Mouse (Mus musculus) ES-E14 (cell line): ENCODE results near the gene Crlf1. TPM values are rescaled to one million over a fixed set of nuclear protein-coding genes. Genes with fewer than 3 reads are reported as not detected.
A peak's percentile ranks its signal among the peaks of the same experiment; 100 is the strongest.

Experiments
- DNase-seq: peaks from one replicate; pipeline ENCODE4 v3.0.0-alpha.2; 2013; ENCODE audit warnings: low read depth, low spot score
- H3K27ac ChIP-seq: 2 replicates; pipeline ENCODE4 v1.5.1; 2012; ENCODE audit warnings: low read depth, mild to moderate bottlenecking, low read length, moderate library complexity, mixed read lengths; ENCODE audit not compliant: poor library complexity, insufficient read depth, severe bottlenecking
- H3K36me3 ChIP-seq: 2 replicates; pipeline ENCODE4 v1.6.1; 2012; ENCODE audit warnings: mild to moderate bottlenecking, low read length, moderate library complexity, mixed read lengths; ENCODE audit not compliant: control insufficient read depth, poor library complexity, insufficient read depth, severe bottlenecking
- H3K4me1 ChIP-seq, 2 experiments: fragments of 150-350 bp in 1 of 2; sonication (generic) in 1 of 2; 2 replicates each; pipeline ENCODE4 v1.6.1; 2012; ENCODE audit warnings: low read length in 2 of 2, mild to moderate bottlenecking in 1 of 2, mixed read lengths in 1 of 2; ENCODE audit not compliant: control insufficient read depth in 2 of 2, insufficient read depth in 2 of 2, poor library complexity in 1 of 2
- H3K4me3 ChIP-seq, 2 experiments: fragments of 150-350 bp in 1 of 2; sonication (generic) in 1 of 2; 2 replicates each; pipeline ENCODE4 v1.5.1; 2012; ENCODE audit warnings: low read length in 2 of 2, low read depth in 1 of 2, mild to moderate bottlenecking in 1 of 2, mixed read lengths in 1 of 2; ENCODE audit not compliant: insufficient read depth in 1 of 2, poor library complexity in 1 of 2, severe bottlenecking in 1 of 2
- H3K9ac ChIP-seq: 2 replicates; pipeline ENCODE4 v1.6.1; 2012; ENCODE audit warnings: low read depth, mild to moderate bottlenecking, low read length, mixed read lengths; ENCODE audit not compliant: poor library complexity, insufficient read depth, severe bottlenecking
- H3K9me3 ChIP-seq: fragments of 150-350 bp; sonication (generic); 2 replicates; pipeline ENCODE4 v1.6.1; 2012; ENCODE audit warnings: low read depth, mild to moderate bottlenecking, low read length; ENCODE audit not compliant: control insufficient read depth, insufficient read depth
- CHD2 ChIP-seq: IDR thresholded peaks from 2 replicates; pipeline ENCODE4 v1.6.1; 2014; ENCODE audit warnings: mild to moderate bottlenecking, low read depth, low read length, inconsistent platforms
- HCFC1 ChIP-seq: IDR thresholded peaks from 2 replicates; pipeline ENCODE4 v1.6.1; 2012; ENCODE audit warnings: low read length, inconsistent platforms, borderline replicate concordance; ENCODE audit not compliant: insufficient read depth
- MAFK ChIP-seq: IDR thresholded peaks from 2 replicates; pipeline ENCODE4 v1.6.1; 2014; ENCODE audit warnings: mild to moderate bottlenecking, low read depth, low read length, inconsistent platforms; ENCODE audit not compliant: insufficient read depth
- ZC3H11A ChIP-seq: IDR thresholded peaks from 2 replicates; pipeline ENCODE4 v1.6.1; 2012; ENCODE audit warnings: low read depth, mild to moderate bottlenecking, inconsistent platforms, low read length, borderline replicate concordance
- ZNF384 ChIP-seq: IDR thresholded peaks from 2 replicates; pipeline ENCODE4 v1.6.1; 2012; ENCODE audit warnings: low read depth, low read length, inconsistent platforms
- in situ Hi-C, 2 experiments: fragments of 600-800 bp; cut with MboI; formaldehyde crosslinking; loops; one replicate each; pipeline ENCODE4 v1.15.1; 2025; ENCODE audit warnings: low sequenced_read_pairs in 2 of 2, inconsistent platforms in 1 of 2; ENCODE audit not compliant: unreplicated experiment in 2 of 2
- total RNA-seq: library from RNA; depleted of rRNA; stranded (reverse); fragments of 300-350 nt; gene quantifications from 2 replicates; pipeline ENCODE4 v1.2.3, GENCODE M21; 2012

Crlf1 gene
- total RNA-seq, 1 experiment = 29.3 TPM

- TF ChIP-seq ZNF384 (no peak), MAFK (no peak), ZC3H11A (no peak), CHD2 (no peak), HCFC1 (no peak)
- no peaks in the 10 kb centered on the region for H3K9me3 ChIP-seq
- DNase-seq = no peak
- H3K9ac ChIP-seq = no peak overlapping the region
- H3K4me1 ChIP-seq = peaks cover 3 to 25% of the 10 kb centered on the region in 2 experiments; a peak in 2 of 4 replicates
- H3K4me3 ChIP-seq = peak overlapping the region in 1 of 2 experiments; percentile 69; a peak in 2 of 4 replicates
- in situ Hi-C loops = no loop called here
- no peak overlapping the region for H3K27ac ChIP-seq
- H3K36me3 ChIP-seq = no peaks in the 10 kb centered on the region
Measured at GRCm38 (mm10) chr8:70494416-70494945, 1.5 kb downstream of the Crlf1 start.

DNA sequence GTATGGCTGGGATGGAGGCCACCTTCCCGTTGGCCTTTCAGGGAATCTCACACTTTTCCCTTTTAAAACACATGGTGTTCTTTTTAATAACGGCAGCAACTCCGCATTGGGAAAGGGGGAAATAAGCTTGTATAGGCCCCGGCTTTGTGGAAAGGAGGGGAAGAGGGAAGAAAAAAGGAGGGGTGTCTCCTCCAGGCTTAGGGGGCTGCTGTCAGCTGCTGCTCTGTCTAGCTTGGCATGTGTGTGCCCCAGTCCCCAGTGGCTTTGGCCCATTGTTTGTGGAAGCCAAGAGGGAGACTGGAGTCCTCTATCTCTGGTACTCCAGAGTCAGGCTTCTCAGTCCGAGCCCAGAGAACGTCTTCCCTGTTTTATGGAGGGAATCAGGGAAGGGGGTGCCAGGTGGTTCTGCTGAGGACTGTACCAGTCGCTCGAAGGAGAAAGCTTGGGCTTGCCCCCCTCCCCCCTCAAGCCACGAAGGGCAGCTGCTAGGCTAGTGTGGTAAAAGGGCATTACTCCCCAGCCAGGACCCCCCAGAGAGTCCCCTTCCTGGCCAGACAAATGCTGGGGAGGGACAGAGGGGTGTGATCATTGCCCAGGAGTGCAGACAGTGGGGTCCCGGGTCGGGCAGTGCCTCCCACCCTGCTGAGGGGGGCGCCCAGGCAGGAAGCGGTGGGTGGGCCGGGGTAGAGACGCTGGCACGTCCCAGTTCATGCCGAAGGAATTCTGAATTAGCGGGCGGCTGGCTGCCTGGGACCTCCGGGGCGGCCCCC is 2.2 kb downstream of the Crlf1 start:
- Histone ChIP-seq H3K9ac (no peak overlapping the region), H3K4me3 (peak overlapping the region in 1 of 2 experiments; percentile 32; a peak in 1 of 4 replicates), H3K9me3 (no peaks in the 10 kb centered on the region), H3K4me1 (peaks cover 3 to 22% of the 10 kb centered on the region in 2 experiments; a peak in 2 of 4 replicates), H3K36me3 (no peaks in the 10 kb centered on the region), H3K27ac (no peak overlapping the region)
- in situ Hi-C loops = no loop called here
- TF ChIP-seq CHD2 (no peak), HCFC1 (no peak), ZNF384 (no peak), ZC3H11A (no peak), MAFK (no peak)
- DNase-seq = no peak

GRCm38 (mm10) chr8:70495771-70496062 is 2.8 kb downstream of the Crlf1 start:
- DNase-seq = no peak
- TF ChIP-seq ZC3H11A (no peak), ZNF384 (no peak), MAFK (no peak), HCFC1 (no peak), CHD2 (no peak)
- Histone ChIP-seq H3K9me3 (no peaks in the 10 kb centered on the region), H3K27ac (no peak overlapping the region), H3K4me1 (peaks cover 5 to 24% of the 10 kb centered on the region in 2 experiments; a peak in 2 of 4 replicates), H3K36me3 (no peaks in the 10 kb centered on the region), H3K4me3 (peak overlapping the region in 1 of 2 experiments; percentile 32; a peak in 1 of 4 replicates), H3K9ac (no peak overlapping the region)
- in situ Hi-C loops = no loop called here

GRCm38 (mm10) chr8:70500386-70501301 is 7.7 kb downstream of the Crlf1 start:
- TF ChIP-seq HCFC1 (no peak), MAFK (no peak), ZNF384 (no peak), CHD2 (no peak)

More at GRCm38 (mm10) chr8:70500386-70501301, 7.7 kb downstream of the Crlf1 start:
- no peak for DNase-seq
- H3K36me3 ChIP-seq = peaks cover 10% of the 10 kb centered on the region; the same call in 1 of the 2 replicates
- peak overlapping the region; percentile 59 to 68 for H3K4me3 ChIP-seq
- no peak overlapping the region for H3K27ac ChIP-seq
- in situ Hi-C loops = no loop called here
- H3K9me3 ChIP-seq = no peaks in the 10 kb centered on the region
- H3K9ac ChIP-seq = peak overlapping the region; percentile 66
- peaks cover 7 to 17% of the 10 kb centered on the region in 2 experiments; a peak in 2 of 4 replicates for H3K4me1 ChIP-seq
